Mouse (Mus musculus): ENCODE results near the gene Cracr2a. TPM values are rescaled to one million over a fixed set of nuclear protein-coding genes. Genes with fewer than 3 reads are reported as not detected.
A peak's percentile ranks its signal among the peaks of the same experiment; 100 is the strongest.

The Cracr2a gene
- polyA plus RNA-seq, 1 experiment: 12.7 TPM

- no peaks in the 10 kb centered on the region for H3K4me1 ChIP-seq (ENCODE audit: control insufficient read depth, insufficient read depth, low read length)
- WGBS: 80% methylated on average over 11 of the region's 11 CpGs
- H3K4me3 ChIP-seq (replicated peaks; ENCODE audit: extremely low read depth, low read depth, low read length): no peak overlapping the region
- no peak for DNase-seq
- TF ChIP-seq CTCF (IDR thresholded peaks at IDR 0.05; ENCODE audit: insufficient read depth, low read length): no peak
- TF ChIP-seq POLR2A (IDR thresholded peaks at IDR 0.05; ENCODE audit: borderline replicate concordance, extremely low read depth, low read depth, low read length): no peak
Observed at GRCm38 (mm10) chr6:127676866-127677265, 115.7 kb downstream of the Cracr2a start.

- H3K4me1 ChIP-seq (ENCODE audit: control insufficient read depth, insufficient read depth, low read length): no peaks in the 10 kb centered on the region
- TF ChIP-seq CTCF (IDR thresholded peaks at IDR 0.05; ENCODE audit: insufficient read depth, low read length) (no peak), POLR2A (IDR thresholded peaks at IDR 0.05; ENCODE audit: borderline replicate concordance, extremely low read depth, low read depth, low read length) (no peak)
- DNase-seq: no peak
- 65% methylated on average over 9 of the region's 9 CpGs for WGBS
- no peak overlapping the region for H3K4me3 ChIP-seq (replicated peaks; ENCODE audit: extremely low read depth, low read depth, low read length)
Observed at GRCm38 (mm10) chr6:127678320-127678719, 117.2 kb downstream of the Cracr2a start.

GRCm38 (mm10) chr6:127678998-127679397, 117.9 kb downstream of the Cracr2a start:
- TF ChIP-seq POLR2A (IDR thresholded peaks at IDR 0.05; ENCODE audit: borderline replicate concordance, extremely low read depth, low read depth, low read length) (no peak), CTCF (IDR thresholded peaks at IDR 0.05; ENCODE audit: insufficient read depth, low read length) (no peak)
- WGBS: 76% methylated on average over 3 of the region's 3 CpGs

GRCm38 (mm10) chr6:127680784-127681183, 119.6 kb downstream of the Cracr2a start:
- TF ChIP-seq CTCF (IDR thresholded peaks at IDR 0.05; ENCODE audit: insufficient read depth, low read length): no peak
- no peak for TF ChIP-seq POLR2A (IDR thresholded peaks at IDR 0.05; ENCODE audit: borderline replicate concordance, extremely low read depth, low read depth, low read length)
- 90% methylated on average over 7 of the region's 7 CpGs for WGBS
- no peak for DNase-seq
- Histone ChIP-seq H3K4me3 (replicated peaks; ENCODE audit: extremely low read depth, low read depth, low read length) (no peak overlapping the region), H3K4me1 (ENCODE audit: control insufficient read depth, insufficient read depth, low read length) (no peaks in the 10 kb centered on the region)

More at GRCm38 (mm10) chr6:127678998-127679397, 117.9 kb downstream of the Cracr2a start:
- Histone ChIP-seq H3K4me3 (replicated peaks; ENCODE audit: extremely low read depth, low read depth, low read length) (no peak overlapping the region), H3K4me1 (ENCODE audit: control insufficient read depth, insufficient read depth, low read length) (no peaks in the 10 kb centered on the region)
- no peak for DNase-seq

- no peak for TF ChIP-seq POLR2A (IDR thresholded peaks at IDR 0.05; ENCODE audit: borderline replicate concordance, extremely low read depth, low read depth, low read length)
- no peak for TF ChIP-seq CTCF (IDR thresholded peaks at IDR 0.05; ENCODE audit: insufficient read depth, low read length)
- peak; percentile 38 for DNase-seq
- Histone ChIP-seq H3K4me1 (ENCODE audit: control insufficient read depth, insufficient read depth, low read length) (no peaks in the 10 kb centered on the region), H3K4me3 (replicated peaks; ENCODE audit: extremely low read depth, low read depth, low read length) (no peak overlapping the region)
- 30% methylated on average over 8 of the region's 8 CpGs for WGBS
Observed at GRCm38 (mm10) chr6:127683561-127683960, 122.4 kb downstream of the Cracr2a start.

- DNase-seq: no peak
- TF ChIP-seq CTCF (IDR thresholded peaks at IDR 0.05; ENCODE audit: insufficient read depth, low read length): no peak
- no peak for TF ChIP-seq POLR2A (IDR thresholded peaks at IDR 0.05; ENCODE audit: borderline replicate concordance, extremely low read depth, low read depth, low read length)
- Histone ChIP-seq H3K4me3 (replicated peaks; ENCODE audit: extremely low read depth, low read depth, low read length) (no peak overlapping the region), H3K4me1 (ENCODE audit: control insufficient read depth, insufficient read depth, low read length) (no peaks in the 10 kb centered on the region)
- 68% methylated on average over 4 of the region's 4 CpGs for WGBS
Observed at GRCm38 (mm10) chr6:127684981-127685380, 123.8 kb downstream of the Cracr2a start.

- TF ChIP-seq CTCF (IDR thresholded peaks at IDR 0.05; ENCODE audit: insufficient read depth, low read length): no peak
- no peak for TF ChIP-seq POLR2A (IDR thresholded peaks at IDR 0.05; ENCODE audit: borderline replicate concordance, extremely low read depth, low read depth, low read length)
- DNase-seq: no peak
Observed at GRCm38 (mm10) chr6:127687181-127687860, 126.2 kb downstream of the Cracr2a start.

GRCm38 (mm10) chr6:127692298-127692697, 131.2 kb downstream of the Cracr2a start:
- Histone ChIP-seq H3K4me1 (ENCODE audit: control insufficient read depth, insufficient read depth, low read length) (no peaks in the 10 kb centered on the region), H3K4me3 (replicated peaks; ENCODE audit: extremely low read depth, low read depth, low read length) (no peak overlapping the region)
- TF ChIP-seq POLR2A (IDR thresholded peaks at IDR 0.05; ENCODE audit: borderline replicate concordance, extremely low read depth, low read depth, low read length): no peak
- TF ChIP-seq CTCF (IDR thresholded peaks at IDR 0.05; ENCODE audit: insufficient read depth, low read length): no peak
- DNase-seq: no peak
- 49% methylated on average over 7 of the region's 7 CpGs for WGBS

More at GRCm38 (mm10) chr6:127687181-127687860, 126.2 kb downstream of the Cracr2a start:
- 67% methylated on average over 6 of the region's 6 CpGs for WGBS
- Histone ChIP-seq H3K4me3 (replicated peaks; ENCODE audit: extremely low read depth, low read depth, low read length) (no peak overlapping the region), H3K4me1 (ENCODE audit: control insufficient read depth, insufficient read depth, low read length) (no peaks in the 10 kb centered on the region)

- Histone ChIP-seq H3K4me1 (ENCODE audit: control insufficient read depth, insufficient read depth, low read length) (no peaks in the 10 kb centered on the region), H3K4me3 (replicated peaks; ENCODE audit: extremely low read depth, low read depth, low read length) (no peak overlapping the region)
- no peak for TF ChIP-seq CTCF (IDR thresholded peaks at IDR 0.05; ENCODE audit: insufficient read depth, low read length)
- no peak for TF ChIP-seq POLR2A (IDR thresholded peaks at IDR 0.05; ENCODE audit: borderline replicate concordance, extremely low read depth, low read depth, low read length)
- WGBS: 86% methylated on average over 7 of the region's 7 CpGs
- DNase-seq: no peak
Observed at GRCm38 (mm10) chr6:127693681-127694080, 132.5 kb downstream of the Cracr2a start.

Data from lung, adult 2 months (tissue).